Mouse (Mus musculus): Measurements from ENCODE around the gene Tnfsf8. TPM values are rescaled to one million over a fixed set of nuclear protein-coding genes. Genes with fewer than 3 reads are reported as not detected.

Gene Tnfsf8
- polyA plus RNA-seq, 1 experiment from 2014 or later, result not detected

GRCm38 (mm10) chr4:63850082-63850481 is 11.1 kb downstream of the Tnfsf8 start:
- Histone ChIP-seq H3K4me1 (replicated peaks; ENCODE audit: control insufficient read depth, insufficient read depth, low read length) (no peaks in the 10 kb centered on the region), H3K9ac (ENCODE audit: low read length) (no peak overlapping the region), H3K27ac (ENCODE audit: low read depth, low read length) (no peak overlapping the region), H3K4me3 (ENCODE audit: low read depth, low read length) (no peak overlapping the region), H3K9me3 (ENCODE audit: control insufficient read depth, low read length) (no peaks in the 10 kb centered on the region), H3K4me2 (ENCODE audit: low read depth, low read length, severe bottlenecking) (no peak overlapping the region), H3K36me3 (ENCODE audit: control insufficient read depth, insufficient read depth, low read length) (no peaks in the 10 kb centered on the region), H3K27me3 (ENCODE audit: control insufficient read depth, insufficient read depth, low read length) (no peaks in the 10 kb centered on the region)
- WGBS, result 84% methylated on average over 2 of the region's 2 CpGs
- ATAC-seq (replicated peaks; ENCODE audit: low FRiP score) (no peak), DNase-seq (ENCODE audit: low spot score) (no peak)

GRCm38 (mm10) chr4:63846881-63847597 is 14.1 kb downstream of the Tnfsf8 start:
- no peaks in the 10 kb centered on the region for H3K9me3 ChIP-seq (ENCODE audit: control insufficient read depth, low read length)
- no peaks in the 10 kb centered on the region for H3K4me1 ChIP-seq (replicated peaks; ENCODE audit: control insufficient read depth, insufficient read depth, low read length)
- ATAC-seq (replicated peaks; ENCODE audit: low FRiP score), result no peak
- H3K4me2 ChIP-seq (ENCODE audit: low read depth, low read length, severe bottlenecking), result no peak overlapping the region
- no peaks in the 10 kb centered on the region for H3K27me3 ChIP-seq (ENCODE audit: control insufficient read depth, insufficient read depth, low read length)
- H3K9ac ChIP-seq (ENCODE audit: low read length), result no peak overlapping the region
- 82% methylated on average over 3 of the region's 3 CpGs for WGBS
- DNase-seq (ENCODE audit: low spot score), result no peak
- no peaks in the 10 kb centered on the region for H3K36me3 ChIP-seq (ENCODE audit: control insufficient read depth, insufficient read depth, low read length)
- H3K4me3 ChIP-seq (ENCODE audit: low read depth, low read length), result no peak overlapping the region
- H3K27ac ChIP-seq (ENCODE audit: low read depth, low read length), result no peak overlapping the region

- no peaks in the 10 kb centered on the region for H3K4me1 ChIP-seq (replicated peaks; ENCODE audit: control insufficient read depth, insufficient read depth, low read length)
- H3K36me3 ChIP-seq (ENCODE audit: control insufficient read depth, insufficient read depth, low read length), result no peaks in the 10 kb centered on the region
- H3K9ac ChIP-seq (ENCODE audit: low read length), result no peak overlapping the region
- H3K4me2 ChIP-seq (ENCODE audit: low read depth, low read length, severe bottlenecking), result no peak overlapping the region
- 75% methylated on average over 2 of the region's 2 CpGs for WGBS
- ATAC-seq (replicated peaks; ENCODE audit: low FRiP score) (no peak), DNase-seq (ENCODE audit: low spot score) (no peak)
- H3K9me3 ChIP-seq (ENCODE audit: control insufficient read depth, low read length), result no peaks in the 10 kb centered on the region
- H3K27me3 ChIP-seq (ENCODE audit: control insufficient read depth, insufficient read depth, low read length), result no peaks in the 10 kb centered on the region
- no peak overlapping the region for H3K27ac ChIP-seq (ENCODE audit: low read depth, low read length)
- H3K4me3 ChIP-seq (ENCODE audit: low read depth, low read length), result no peak overlapping the region
Measured at GRCm38 (mm10) chr4:63845760-63846159, 15.4 kb downstream of the Tnfsf8 start.

GRCm38 (mm10) chr4:63843924-63844323 is 17.2 kb downstream of the Tnfsf8 start:
- 31% methylated on average over 6 of the region's 6 CpGs for WGBS
- no peak for ATAC-seq (replicated peaks; ENCODE audit: low FRiP score)
- no peak for DNase-seq (ENCODE audit: low spot score)
- no peaks in the 10 kb centered on the region for H3K4me1 ChIP-seq (replicated peaks; ENCODE audit: control insufficient read depth, insufficient read depth, low read length)
- no peak overlapping the region for H3K4me3 ChIP-seq (ENCODE audit: low read depth, low read length)
- H3K27ac ChIP-seq (ENCODE audit: low read depth, low read length), result no peak overlapping the region
- no peak overlapping the region for H3K9ac ChIP-seq (ENCODE audit: low read length)
- H3K36me3 ChIP-seq (ENCODE audit: control insufficient read depth, insufficient read depth, low read length), result no peaks in the 10 kb centered on the region
- no peaks in the 10 kb centered on the region for H3K27me3 ChIP-seq (ENCODE audit: control insufficient read depth, insufficient read depth, low read length)
- no peaks in the 10 kb centered on the region for H3K9me3 ChIP-seq (ENCODE audit: control insufficient read depth, low read length)
- no peak overlapping the region for H3K4me2 ChIP-seq (ENCODE audit: low read depth, low read length, severe bottlenecking)

GRCm38 (mm10) chr4:63842278-63842677 is 18.9 kb downstream of the Tnfsf8 start:
- Histone ChIP-seq H3K27ac (ENCODE audit: low read depth, low read length) (no peak overlapping the region), H3K9me3 (ENCODE audit: control insufficient read depth, low read length) (no peaks in the 10 kb centered on the region), H3K4me3 (ENCODE audit: low read depth, low read length) (no peak overlapping the region), H3K27me3 (ENCODE audit: control insufficient read depth, insufficient read depth, low read length) (no peaks in the 10 kb centered on the region), H3K36me3 (ENCODE audit: control insufficient read depth, insufficient read depth, low read length) (no peaks in the 10 kb centered on the region), H3K4me1 (replicated peaks; ENCODE audit: control insufficient read depth, insufficient read depth, low read length) (no peaks in the 10 kb centered on the region), H3K4me2 (ENCODE audit: low read depth, low read length, severe bottlenecking) (no peak overlapping the region), H3K9ac (ENCODE audit: low read length) (no peak overlapping the region)
- 74% methylated on average over 1 of the region's 1 CpGs for WGBS
- ATAC-seq (replicated peaks; ENCODE audit: low FRiP score), result no peak
- no peak for DNase-seq (ENCODE audit: low spot score)

GRCm38 (mm10) chr4:63840457-63840856 is 20.7 kb downstream of the Tnfsf8 start:
- Histone ChIP-seq H3K36me3 (ENCODE audit: control insufficient read depth, insufficient read depth, low read length) (no peaks in the 10 kb centered on the region), H3K4me1 (replicated peaks; ENCODE audit: control insufficient read depth, insufficient read depth, low read length) (no peaks in the 10 kb centered on the region), H3K27ac (ENCODE audit: low read depth, low read length) (no peak overlapping the region), H3K27me3 (ENCODE audit: control insufficient read depth, insufficient read depth, low read length) (no peaks in the 10 kb centered on the region), H3K9me3 (ENCODE audit: control insufficient read depth, low read length) (no peaks in the 10 kb centered on the region), H3K4me2 (ENCODE audit: low read depth, low read length, severe bottlenecking) (no peak overlapping the region), H3K9ac (ENCODE audit: low read length) (no peak overlapping the region), H3K4me3 (ENCODE audit: low read depth, low read length) (no peak overlapping the region)
- DNase-seq (ENCODE audit: low spot score), result no peak
- 68% methylated on average over 5 of the region's 5 CpGs for WGBS
- no peak for ATAC-seq (replicated peaks; ENCODE audit: low FRiP score)

- WGBS, result 83% methylated on average over 4 of the region's 4 CpGs
- Histone ChIP-seq H3K9me3 (ENCODE audit: control insufficient read depth, low read length) (no peaks in the 10 kb centered on the region), H3K27me3 (ENCODE audit: control insufficient read depth, insufficient read depth, low read length) (no peaks in the 10 kb centered on the region), H3K4me1 (replicated peaks; ENCODE audit: control insufficient read depth, insufficient read depth, low read length) (no peaks in the 10 kb centered on the region), H3K9ac (ENCODE audit: low read length) (no peak overlapping the region), H3K27ac (ENCODE audit: low read depth, low read length) (no peak overlapping the region), H3K4me3 (ENCODE audit: low read depth, low read length) (no peak overlapping the region), H3K36me3 (ENCODE audit: control insufficient read depth, insufficient read depth, low read length) (no peaks in the 10 kb centered on the region), H3K4me2 (ENCODE audit: low read depth, low read length, severe bottlenecking) (no peak overlapping the region)
- no peak for ATAC-seq (replicated peaks; ENCODE audit: low FRiP score)
- no peak for DNase-seq (ENCODE audit: low spot score)
Measured at GRCm38 (mm10) chr4:63823136-63823535, 38.0 kb downstream of the Tnfsf8 start.

GRCm38 (mm10) chr4:63817505-63817904 is 43.6 kb downstream of the Tnfsf8 start:
- Histone ChIP-seq H3K9me3 (ENCODE audit: control insufficient read depth, low read length) (no peaks in the 10 kb centered on the region), H3K36me3 (ENCODE audit: control insufficient read depth, insufficient read depth, low read length) (no peaks in the 10 kb centered on the region), H3K4me1 (replicated peaks; ENCODE audit: control insufficient read depth, insufficient read depth, low read length) (no peaks in the 10 kb centered on the region), H3K4me2 (ENCODE audit: low read depth, low read length, severe bottlenecking) (no peak overlapping the region), H3K27me3 (ENCODE audit: control insufficient read depth, insufficient read depth, low read length) (no peaks in the 10 kb centered on the region), H3K9ac (ENCODE audit: low read length) (no peak overlapping the region), H3K4me3 (ENCODE audit: low read depth, low read length) (no peak overlapping the region), H3K27ac (ENCODE audit: low read depth, low read length) (no peak overlapping the region)
- ATAC-seq (replicated peaks; ENCODE audit: low FRiP score), result no peak
- no peak for DNase-seq (ENCODE audit: low spot score)

- ATAC-seq (replicated peaks; ENCODE audit: low FRiP score) (no peak), DNase-seq (ENCODE audit: low spot score) (no peak)
- no peak overlapping the region for H3K4me3 ChIP-seq (ENCODE audit: low read depth, low read length)
- H3K4me1 ChIP-seq (replicated peaks; ENCODE audit: control insufficient read depth, insufficient read depth, low read length), result no peaks in the 10 kb centered on the region
- H3K9me3 ChIP-seq (ENCODE audit: control insufficient read depth, low read length), result no peaks in the 10 kb centered on the region
- no peak overlapping the region for H3K27ac ChIP-seq (ENCODE audit: low read depth, low read length)
- H3K27me3 ChIP-seq (ENCODE audit: control insufficient read depth, insufficient read depth, low read length), result no peaks in the 10 kb centered on the region
- WGBS, result 91% methylated on average over 2 of the region's 2 CpGs
- H3K4me2 ChIP-seq (ENCODE audit: low read depth, low read length, severe bottlenecking), result no peak overlapping the region
- no peak overlapping the region for H3K9ac ChIP-seq (ENCODE audit: low read length)
- H3K36me3 ChIP-seq (ENCODE audit: control insufficient read depth, insufficient read depth, low read length), result no peaks in the 10 kb centered on the region
Measured at GRCm38 (mm10) chr4:63815668-63816067, 45.5 kb downstream of the Tnfsf8 start.
